Mouse (Mus musculus): ENCODE data around the gene Klra4.
"Not testable (repeated sequence)": the region's sequence is repeated elsewhere in the genome, so short reads cannot be mapped to it uniquely, and the experiment has no call there.

The Klra4 gene

DNA sequence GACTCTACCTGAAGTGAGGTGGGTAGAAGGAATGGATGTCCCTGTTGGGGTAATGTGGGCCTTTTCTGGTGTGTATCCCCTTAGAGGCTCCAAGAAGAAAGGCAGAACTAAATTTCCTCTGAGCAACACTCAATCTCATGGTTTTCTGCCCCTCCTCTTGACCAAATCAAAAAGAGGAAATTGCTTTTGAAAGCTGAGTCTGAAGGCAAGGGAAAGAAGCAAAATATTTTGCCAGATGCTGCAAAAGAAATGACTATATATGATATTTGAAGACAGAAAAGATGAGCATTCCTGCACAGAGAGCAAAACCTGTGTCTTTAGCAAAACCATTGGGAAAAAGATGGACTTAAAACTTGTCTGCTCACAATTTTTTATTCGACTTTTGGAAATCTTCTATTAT is at the start of gene Klra4:
Gene Klra4 (minus strand): TSS at position 101 of the 400 bp plus-strand sequence.
- not testable (repeated sequence) for DNase-seq (ENCODE audit: low read depth, low spot score)

DNA sequence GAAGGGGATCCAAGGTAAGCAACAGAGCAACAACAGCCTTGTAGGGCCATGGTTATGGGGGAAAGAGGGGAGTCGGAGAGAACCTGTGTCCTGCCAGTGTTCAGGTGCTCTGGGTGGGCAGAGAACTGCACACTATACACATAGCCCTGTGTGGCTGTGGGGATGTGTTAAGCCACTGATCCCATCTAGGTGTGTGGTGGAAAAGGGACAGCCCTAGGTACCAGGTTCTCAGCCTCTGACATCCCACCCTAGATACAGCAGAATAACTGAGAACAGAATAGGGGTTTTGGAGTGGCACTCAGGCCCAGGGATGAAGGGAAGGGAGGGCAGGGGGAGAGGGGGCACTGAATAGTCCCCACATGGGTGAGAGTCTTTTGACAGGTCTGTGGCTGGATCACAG is 43.4 kb upstream of the Klra4 start:
- DNase-seq (ENCODE audit: low read depth, low spot score), result no peak

DNA sequence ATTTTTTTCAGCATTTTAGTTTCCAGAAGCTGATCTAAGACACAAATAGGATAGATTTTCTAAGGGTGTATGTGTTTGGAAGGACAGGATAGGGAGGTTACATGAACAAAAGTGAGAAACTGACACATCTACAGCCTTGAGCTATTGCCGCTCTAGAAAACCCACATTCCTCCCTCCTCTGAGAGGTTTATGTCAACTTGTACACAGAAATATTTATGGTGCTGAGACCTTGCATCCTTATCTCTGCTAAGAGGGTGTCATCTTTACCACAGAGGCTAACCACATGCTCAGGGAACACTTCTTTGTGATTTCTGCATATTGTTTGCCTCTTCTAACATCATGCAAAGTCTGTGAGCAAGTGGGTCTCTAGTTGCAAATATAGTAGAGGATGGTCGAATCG is 35.7 kb upstream of the Klra4 start:
- DNase-seq (ENCODE audit: low read depth, low spot score), result not testable (repeated sequence)

DNA sequence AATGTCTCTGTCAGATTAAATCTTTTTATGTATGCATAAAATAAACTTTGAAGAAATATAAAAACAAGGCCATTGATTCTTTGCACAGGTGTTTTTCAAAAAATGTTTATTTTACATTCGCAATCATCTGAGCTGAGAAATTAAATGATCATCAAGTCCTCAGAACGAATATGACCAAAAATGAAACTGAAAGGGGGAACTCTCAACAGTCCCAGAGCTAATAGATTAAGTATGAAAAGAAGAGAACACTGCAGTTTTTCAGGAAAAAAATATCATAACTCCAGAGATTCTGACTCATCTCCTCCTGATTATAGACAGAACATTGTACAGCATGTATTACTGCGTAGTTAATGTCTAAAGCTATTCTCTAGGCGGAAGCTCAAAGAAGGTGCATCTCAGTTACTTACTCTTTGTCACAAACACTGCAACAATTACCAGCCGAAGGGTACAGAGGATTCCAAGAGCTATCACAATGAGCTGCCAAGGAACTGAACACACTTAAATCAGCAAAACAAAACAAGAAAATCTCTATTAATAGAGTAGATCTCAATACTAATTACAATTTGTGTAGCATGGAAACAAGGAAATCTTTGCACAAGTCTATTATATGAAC is 25.4 kb upstream of the Klra4 start:
- no peak for DNase-seq (ENCODE audit: low read depth, low spot score)

DNA sequence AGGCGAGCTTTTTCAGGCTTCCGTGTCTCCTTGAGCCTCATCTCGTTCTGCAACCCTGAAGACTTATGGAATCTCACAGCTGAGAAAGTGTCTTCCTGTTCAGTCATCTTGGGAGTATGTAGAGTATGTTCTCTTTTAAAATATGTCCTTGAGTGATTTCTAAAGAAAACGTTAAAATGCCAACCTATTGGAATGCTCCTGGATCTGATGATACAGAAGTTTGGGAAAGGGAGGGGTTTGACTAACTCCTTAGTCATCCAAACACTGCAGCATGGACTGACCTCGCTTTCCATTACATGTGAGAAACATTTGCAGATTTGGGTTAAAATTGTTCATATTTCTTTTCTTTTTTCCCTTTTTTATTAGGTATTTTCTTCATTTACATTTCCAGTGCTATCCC is 1.9 kb downstream of the Klra4 start:
- no peak for DNase-seq (ENCODE audit: low read depth, low spot score)

DNA sequence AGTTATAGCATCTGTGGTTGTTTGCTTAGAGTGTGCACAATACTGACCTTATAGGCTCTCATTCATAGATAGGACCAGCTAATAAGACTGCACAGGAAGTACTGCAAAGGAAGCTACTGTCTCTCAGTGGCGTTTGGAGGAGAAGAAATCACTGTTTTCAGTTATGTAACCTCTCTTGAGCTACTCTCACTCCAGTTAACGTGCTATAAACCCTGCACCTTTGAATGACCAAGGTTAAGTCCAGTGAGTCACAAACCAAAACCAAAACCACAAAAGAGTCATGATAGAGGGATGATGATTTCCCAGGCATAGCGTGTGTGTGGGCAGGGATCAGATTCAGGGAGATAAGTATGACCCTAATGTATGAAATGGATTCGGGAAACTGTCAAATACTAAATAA is 31.9 kb downstream of the Klra4 start:
- not testable (repeated sequence) for DNase-seq (ENCODE audit: low read depth, low spot score)

DNA sequence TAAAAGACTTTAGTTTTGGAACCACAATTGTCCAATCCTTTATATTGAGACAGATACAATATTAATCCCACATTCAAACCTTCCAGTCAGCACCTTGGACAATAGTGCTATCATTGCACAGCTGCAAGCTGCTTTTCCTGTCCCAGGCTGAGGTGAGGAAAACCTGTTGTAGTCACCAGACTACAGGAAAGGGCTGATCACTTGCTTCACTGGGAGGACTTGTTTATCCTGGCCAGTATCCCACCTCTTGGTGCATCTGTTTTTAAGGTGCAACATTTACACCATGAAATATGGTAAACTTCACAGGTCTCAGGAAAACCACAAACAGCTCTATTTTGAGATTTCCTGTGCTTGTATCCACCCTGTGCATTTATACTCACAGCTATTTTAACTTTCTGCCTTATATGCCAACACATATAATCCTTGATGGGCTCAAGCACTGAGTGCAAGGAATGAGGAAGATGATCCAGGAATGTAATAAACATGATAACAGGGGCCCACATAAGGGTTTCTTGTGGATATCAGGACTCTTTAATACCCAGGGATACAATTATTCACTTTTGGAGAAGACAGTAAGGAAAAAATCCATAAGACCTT is 35.5 kb downstream of the Klra4 start:
- DNase-seq (ENCODE audit: low read depth, low spot score), result not testable (repeated sequence)

DNA sequence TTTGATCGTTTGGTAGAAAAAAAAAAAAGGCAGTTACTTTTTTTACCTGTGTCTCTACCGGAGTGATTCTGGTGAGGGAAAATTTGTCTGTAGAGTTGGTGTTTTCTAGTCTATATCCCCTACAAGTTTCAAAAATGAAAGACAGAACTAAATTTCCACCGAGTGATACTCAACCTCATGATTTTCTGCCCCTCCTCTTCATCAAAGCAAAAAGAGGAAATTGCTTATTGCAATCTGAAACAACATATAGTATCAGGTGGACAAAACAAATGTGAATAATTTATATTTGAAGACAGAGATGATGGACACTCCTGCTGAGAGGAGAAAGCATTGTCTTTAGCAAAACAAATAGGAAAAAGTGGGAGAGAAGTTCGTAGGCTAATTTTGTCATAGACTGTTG is 40.2 kb downstream of the Klra4 start, which contains the start of gene Klra6:
Gene Klra6 (minus strand): TSS at position 101 of the 400 bp plus-strand sequence.
- DNase-seq (ENCODE audit: low read depth, low spot score), result no peak

All from retina, adult 2 months (tissue).